Mouse (Mus musculus) midbrain, postnatal 0 days (tissue): Measurements from ENCODE around the gene Mrpl23. TPM values are rescaled to one million over a fixed set of nuclear protein-coding genes. Genes with fewer than 3 reads are reported as not detected.

Experiments
- ATAC-seq: fragments of 200-750 bp; cut with Nextera tagmentation; 2 replicates; pipeline ENCODE4 v1.8.0; 2017; ENCODE audit warnings: moderate number of reproducible peaks, mild to moderate bottlenecking, moderate TSS enrichment, moderate library complexity; ENCODE audit not compliant: low FRiP score
- DNase-seq: peaks from one replicate; pipeline ENCODE4 v3.0.0-alpha.2; 2015; ENCODE audit warnings: low spot score
- H3K27ac ChIP-seq: fragments of 300-500 bp; sonication (generic); 2 replicates; pipeline ENCODE4 v1.5.1; 2014; ENCODE audit warnings: low read depth, mild to moderate bottlenecking, low read length, mixed read lengths
- H3K27me3 ChIP-seq: fragments of 300-500 bp; sonication (generic); 2 replicates; pipeline ENCODE4 v1.6.1; 2014; ENCODE audit warnings: low read length, control low read depth, mixed read lengths; ENCODE audit not compliant: insufficient read depth
- H3K36me3 ChIP-seq: fragments of 300-500 bp; sonication (generic); 2 replicates; pipeline ENCODE4 v1.6.1; 2014; ENCODE audit warnings: low read length, control low read depth, mixed read lengths; ENCODE audit not compliant: insufficient read depth
- H3K4me1 ChIP-seq: fragments of 300-500 bp; sonication (generic); 2 replicates; pipeline ENCODE4 v1.6.1; 2014; ENCODE audit warnings: mild to moderate bottlenecking, control low read depth, antibody characterized with exemption, low read length, mixed read lengths; ENCODE audit not compliant: insufficient read depth
- H3K4me2 ChIP-seq: fragments of 300-500 bp; sonication (generic); 2 replicates; pipeline ENCODE4 v1.6.1; 2014; ENCODE audit warnings: low read depth, mild to moderate bottlenecking, low read length, mixed read lengths; ENCODE audit not compliant: poor library complexity, severe bottlenecking
- H3K4me3 ChIP-seq: fragments of 300-500 bp; sonication (generic); 2 replicates; pipeline ENCODE4 v1.5.1; 2014; ENCODE audit warnings: low read depth, mild to moderate bottlenecking, low read length, moderate library complexity
- H3K9ac ChIP-seq: fragments of 300-500 bp; sonication (generic); replicated peaks from 2 replicates; pipeline ENCODE4 v1.6.1; 2014; ENCODE audit warnings: mild to moderate bottlenecking, low read length, moderate library complexity, mixed read lengths; ENCODE audit not compliant: poor library complexity, severe bottlenecking
- H3K9me3 ChIP-seq: fragments of 300-500 bp; sonication (generic); 2 replicates; pipeline ENCODE4 v1.6.1; 2016; ENCODE audit warnings: low read length, control low read depth
- CTCF ChIP-seq: IDR thresholded peaks from 2 replicates; pipeline ENCODE4 v1.5.1; 2016; ENCODE audit warnings: antibody characterized with exemption, mild to moderate bottlenecking
- WGBS: fragments of 180-500 bp; shearing (Covaris S2); extraction: QIAGEN DNeasy Blood & Tissue Kit; methylation state at CpG from one replicate; pipeline ENCODE4 v1.1.7; 2014; 5-methylcytosine and 5-hydroxymethylcytosine counted together
- polyA plus RNA-seq: library from polyadenylated mRNA; unstranded; fragments of >200 nt; fragmentation: Nextera tagmentation; extraction: Ambion mirVana; gene quantifications from 2 replicates; pipeline ENCODE4 v1.2.1, GENCODE M21; 2015
- total RNA-seq: library from RNA; depleted of rRNA; stranded (reverse); fragments of >200 nt; gene quantifications from 2 replicates; pipeline ENCODE4 v1.2.3, GENCODE M21; 2014

Mrpl23 gene
- total and polyA plus RNA-seq, 2 experiments from 2014 or later = 24.6 to 60.8 TPM

DNA sequence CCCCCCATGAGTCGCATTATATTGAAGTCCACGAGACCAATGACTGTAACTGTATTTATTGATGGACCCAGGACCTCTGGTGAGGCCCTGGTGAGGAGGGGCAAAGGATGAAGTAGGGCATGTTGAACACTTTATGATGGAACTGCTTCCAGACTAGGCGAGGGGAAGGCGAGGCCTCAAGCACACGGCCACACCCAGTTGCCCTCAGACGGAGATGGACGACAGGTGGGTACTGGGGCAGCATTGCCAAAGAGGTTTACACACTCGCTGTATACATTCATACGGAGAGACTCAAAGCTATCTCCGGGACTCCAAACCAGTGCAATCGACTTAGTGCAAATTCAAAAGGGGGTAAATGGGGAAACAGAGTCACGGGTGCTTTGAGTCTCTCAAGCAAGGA lies 43.0 kb downstream of the Mrpl23 start:
- H3K4me1 ChIP-seq = no peaks in the 10 kb centered on the region
- no peak overlapping the region for H3K4me2 ChIP-seq
- H3K9ac ChIP-seq = no peak overlapping the region
- no peaks in the 10 kb centered on the region for H3K9me3 ChIP-seq
- no peaks in the 10 kb centered on the region for H3K27me3 ChIP-seq
- ATAC-seq = no peak
- H3K27ac ChIP-seq = no peak overlapping the region
- no peak for TF ChIP-seq CTCF
- no peak overlapping the region for H3K4me3 ChIP-seq
- DNase-seq = no peak
- no peaks in the 10 kb centered on the region for H3K36me3 ChIP-seq
- WGBS = 97% methylated on average over 12 of the region's 12 CpGs

DNA sequence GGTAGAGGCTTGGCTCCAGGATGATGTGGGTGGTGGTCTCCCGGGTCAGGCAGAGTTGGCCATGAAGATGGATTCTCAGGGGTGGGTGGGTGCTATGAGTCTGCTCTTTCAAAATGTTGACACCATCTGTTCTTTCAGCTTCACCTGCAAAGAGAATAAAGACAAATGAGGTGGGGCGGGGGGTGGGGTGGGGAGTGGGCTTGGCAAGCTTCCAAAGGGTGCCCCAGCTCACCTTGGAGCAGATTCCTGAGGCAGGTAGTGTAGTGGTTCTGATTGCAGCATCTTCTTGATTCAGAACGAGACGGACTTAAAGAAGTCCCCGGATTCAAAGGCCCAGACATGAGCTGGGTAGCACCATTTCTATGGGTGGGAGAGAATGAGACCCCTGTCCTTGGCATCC lies 43.5 kb downstream of the Mrpl23 start:
- H3K27ac ChIP-seq = no peak overlapping the region

DNA sequence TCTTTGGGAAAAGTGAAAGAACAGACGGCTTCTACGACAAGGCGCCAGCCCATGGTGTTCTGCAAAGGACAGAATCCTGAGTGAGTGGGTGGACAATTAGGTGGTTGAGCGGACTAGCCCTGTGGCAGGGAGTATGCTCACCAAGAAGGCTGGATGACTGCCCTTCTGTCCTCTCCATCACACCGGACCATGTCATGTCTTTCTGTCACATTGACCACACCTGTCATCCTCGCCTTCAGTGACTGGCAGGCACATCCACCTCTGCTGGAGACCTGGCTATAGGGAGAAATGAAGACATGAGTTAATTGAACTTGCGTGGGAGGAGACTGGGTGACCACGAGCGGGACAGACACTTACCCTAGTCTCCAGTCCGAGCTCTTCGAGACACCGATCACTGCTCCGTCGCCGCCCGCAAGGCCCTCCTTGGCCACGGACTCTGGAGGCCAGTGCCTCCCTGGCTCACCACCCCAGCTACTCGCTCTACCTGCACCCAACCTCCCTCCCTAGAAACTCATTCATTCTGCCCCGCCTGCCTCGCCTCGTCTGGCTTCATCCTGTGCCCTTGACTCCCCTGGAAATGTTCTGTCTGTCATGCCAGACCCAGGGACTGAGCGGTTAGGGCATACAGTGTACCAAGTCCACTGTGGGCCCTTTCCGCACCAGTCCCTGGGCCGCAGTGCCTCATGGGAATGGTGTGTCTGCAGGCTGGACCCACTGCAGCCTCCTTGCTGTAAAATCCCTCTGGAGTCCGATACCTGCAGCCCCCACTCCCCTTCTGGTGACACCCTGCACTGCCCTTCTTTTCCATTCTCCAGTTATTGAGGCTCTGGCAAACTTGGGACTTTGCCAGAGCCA lies 44.2 kb downstream of the Mrpl23 start:
- ATAC-seq (no peak), DNase-seq (no peak)
- Histone ChIP-seq H3K27me3 (no peaks in the 10 kb centered on the region), H3K27ac (no peak overlapping the region), H3K36me3 (no peaks in the 10 kb centered on the region), H3K9me3 (no peaks in the 10 kb centered on the region), H3K4me1 (no peaks in the 10 kb centered on the region), H3K4me3 (no peak overlapping the region), H3K9ac (no peak overlapping the region), H3K4me2 (no peak overlapping the region)
- TF ChIP-seq CTCF = no peak
- 91% methylated on average over 25 of the region's 25 CpGs for WGBS

More for the DNA sequence above, 43.5 kb downstream of the Mrpl23 start:
- H3K9me3 ChIP-seq = no peaks in the 10 kb centered on the region
- no peaks in the 10 kb centered on the region for H3K27me3 ChIP-seq
- H3K36me3 ChIP-seq = no peaks in the 10 kb centered on the region
- no peak overlapping the region for H3K4me2 ChIP-seq
- DNase-seq (no peak), ATAC-seq (no peak)
- WGBS = 96% methylated on average over 5 of the region's 5 CpGs
- TF ChIP-seq CTCF = no peak
- H3K4me1 ChIP-seq = no peaks in the 10 kb centered on the region
- no peak overlapping the region for H3K9ac ChIP-seq
- H3K4me3 ChIP-seq = no peak overlapping the region

DNA sequence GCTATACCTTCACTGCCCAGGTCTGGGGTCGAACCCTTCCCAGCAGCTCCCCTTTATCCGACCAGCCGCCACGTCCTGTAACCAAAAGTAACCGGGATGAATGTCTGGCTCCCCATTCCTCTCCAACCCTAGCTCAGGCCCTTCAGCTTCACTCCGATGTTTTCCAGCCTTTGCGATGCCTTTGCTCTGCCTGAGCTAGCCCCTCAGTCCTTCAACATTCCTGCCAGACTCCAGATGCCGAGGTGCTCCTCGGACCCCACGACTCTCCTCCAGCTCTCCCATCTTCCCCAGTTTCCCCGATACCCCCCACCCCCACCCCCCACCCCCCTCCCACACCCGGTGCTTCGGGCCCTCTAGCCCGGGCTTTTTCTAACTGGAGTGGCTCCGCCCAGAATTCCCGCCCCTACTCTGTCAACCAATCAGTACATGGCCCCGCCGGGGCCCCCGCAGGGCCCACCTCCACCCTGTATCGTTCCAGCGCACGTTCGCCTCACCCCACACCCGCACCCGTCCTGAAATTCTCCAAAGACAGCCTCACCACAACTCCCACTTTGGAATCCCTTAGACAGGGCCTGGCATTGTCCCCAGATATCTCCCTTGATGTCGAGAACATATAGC lies 45.4 kb downstream of the Mrpl23 start:
- H3K4me1 ChIP-seq = no peaks in the 10 kb centered on the region
- ATAC-seq (no peak), DNase-seq (no peak)
- no peak overlapping the region for H3K27ac ChIP-seq
- no peaks in the 10 kb centered on the region for H3K36me3 ChIP-seq
- no peak overlapping the region for H3K9ac ChIP-seq
- 38% methylated on average over 23 of the region's 26 CpGs for WGBS
- H3K27me3 ChIP-seq = no peaks in the 10 kb centered on the region
- no peak for TF ChIP-seq CTCF
- no peaks in the 10 kb centered on the region for H3K9me3 ChIP-seq
- H3K4me3 ChIP-seq = no peak overlapping the region
- H3K4me2 ChIP-seq = peak overlapping the region; percentile 30

DNA sequence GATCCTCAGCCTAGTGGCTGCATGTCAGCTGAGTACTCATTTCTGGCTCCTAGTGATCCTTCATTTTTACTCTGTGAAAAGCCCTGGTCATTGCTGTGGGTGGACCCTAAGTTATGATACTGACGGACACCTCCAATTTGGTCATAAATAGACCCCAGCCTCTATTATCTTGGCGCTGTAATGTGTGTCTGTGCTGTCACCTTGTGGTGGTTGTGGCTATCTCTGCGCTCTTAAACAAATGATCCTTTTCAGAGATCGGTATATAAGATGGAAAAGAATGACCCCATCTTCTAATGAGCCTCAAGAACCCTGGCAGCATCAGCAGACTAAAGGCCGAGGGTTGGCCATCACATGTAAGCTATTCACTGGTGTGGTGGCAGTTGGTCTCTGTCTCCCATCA lies 46.6 kb downstream of the Mrpl23 start:
- H3K9ac ChIP-seq = no peak overlapping the region
- DNase-seq = no peak
- H3K4me2 ChIP-seq = no peak overlapping the region
- H3K27ac ChIP-seq = no peak overlapping the region
- no peaks in the 10 kb centered on the region for H3K9me3 ChIP-seq
- ATAC-seq = no peak
- no peaks in the 10 kb centered on the region for H3K36me3 ChIP-seq
- no peaks in the 10 kb centered on the region for H3K27me3 ChIP-seq
- no peak overlapping the region for H3K4me3 ChIP-seq
- WGBS = 58% methylated on average over 5 of the region's 5 CpGs
- peak; percentile 62 for TF ChIP-seq CTCF
- H3K4me1 ChIP-seq = no peaks in the 10 kb centered on the region
